Mouse (Mus musculus): Measurements from ENCODE around the gene Cuedc1. TPM values are rescaled to one million over a fixed set of nuclear protein-coding genes. Genes with fewer than 3 reads are reported as not detected.
"Not testable (repeated sequence)": the region's sequence is repeated elsewhere in the genome, so short reads cannot be mapped to it uniquely, and the experiment has no call there.

The Cuedc1 gene
- total RNA-seq, 2 experiments from 2014 or later, result 32.0 to 32.1 TPM

DNA sequence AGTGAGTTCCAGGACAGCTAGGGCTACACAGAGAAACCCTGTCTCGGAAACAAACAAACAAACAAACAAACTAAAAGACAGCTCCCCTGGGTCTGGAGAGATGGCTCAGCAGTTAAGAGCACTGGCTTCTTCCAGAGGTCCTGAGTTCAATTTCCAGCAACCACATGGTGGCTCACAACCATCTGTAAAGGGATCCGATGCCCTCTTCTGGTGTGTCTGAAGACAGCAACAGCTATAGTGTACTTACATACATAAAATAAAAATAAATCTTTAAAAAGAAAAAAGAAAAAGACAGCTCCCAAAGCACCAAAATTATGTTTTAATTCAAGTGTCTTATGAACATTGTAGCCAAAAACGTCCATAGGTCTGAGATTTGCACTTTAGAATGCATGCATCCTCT is 97.8 kb downstream of the Cuedc1 start:
- not testable (repeated sequence) for DNase-seq (ENCODE audit: low spot score in 2 of 2)

DNA sequence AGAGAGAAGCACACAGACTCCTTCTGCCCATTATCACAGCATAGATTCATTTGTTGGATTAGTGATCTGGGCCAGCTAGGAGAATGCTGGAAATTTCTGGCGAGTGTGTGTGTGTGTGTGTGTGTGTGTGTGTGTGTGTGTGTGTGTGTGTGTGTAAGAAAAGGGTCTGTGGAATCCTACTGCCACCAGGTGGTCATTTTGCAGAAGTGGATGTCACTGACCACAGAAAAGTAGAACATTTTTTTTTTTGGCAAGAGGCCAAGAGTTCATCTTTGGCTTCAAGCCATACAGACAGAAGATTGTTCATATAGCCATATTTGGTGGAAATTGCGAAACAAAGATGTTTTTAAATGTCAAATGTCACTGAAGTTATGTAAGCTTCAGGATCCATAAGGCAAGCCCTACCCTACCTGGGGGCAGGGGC is 99.3 kb downstream of the Cuedc1 start:
- DNase-seq (ENCODE audit: low spot score in 2 of 2), result peak; percentile 55 to 73

- DNase-seq (ENCODE audit: low spot score in 2 of 2), result no peak
Observed at GRCm38 (mm10) chr11:88198223-88198622, 100.4 kb downstream of the Cuedc1 start.

DNA sequence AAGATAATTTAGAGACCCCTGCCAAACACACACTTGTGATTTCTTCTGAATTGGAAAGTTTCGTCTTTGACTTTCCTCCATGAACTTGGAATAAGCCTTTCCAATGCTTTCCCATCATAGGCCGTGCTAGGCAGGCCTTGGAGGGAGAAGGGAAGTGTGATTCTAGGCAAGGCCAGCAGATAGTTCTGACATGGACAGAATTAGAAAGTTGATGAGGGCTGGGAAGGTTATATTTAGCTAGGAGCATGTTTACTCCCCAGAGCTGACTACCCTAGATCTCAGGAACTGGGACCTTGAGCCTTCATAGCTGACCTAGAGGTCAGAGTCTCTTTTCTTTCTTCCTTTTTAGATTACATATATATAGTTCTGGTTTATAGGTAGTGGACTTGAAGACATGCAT is 103.3 kb downstream of the Cuedc1 start:
- no peak for DNase-seq (ENCODE audit: low spot score in 2 of 2)

GRCm38 (mm10) chr11:88202077-88202476 is 104.2 kb downstream of the Cuedc1 start:
- DNase-seq (ENCODE audit: low spot score in 2 of 2), result no peak

DNA sequence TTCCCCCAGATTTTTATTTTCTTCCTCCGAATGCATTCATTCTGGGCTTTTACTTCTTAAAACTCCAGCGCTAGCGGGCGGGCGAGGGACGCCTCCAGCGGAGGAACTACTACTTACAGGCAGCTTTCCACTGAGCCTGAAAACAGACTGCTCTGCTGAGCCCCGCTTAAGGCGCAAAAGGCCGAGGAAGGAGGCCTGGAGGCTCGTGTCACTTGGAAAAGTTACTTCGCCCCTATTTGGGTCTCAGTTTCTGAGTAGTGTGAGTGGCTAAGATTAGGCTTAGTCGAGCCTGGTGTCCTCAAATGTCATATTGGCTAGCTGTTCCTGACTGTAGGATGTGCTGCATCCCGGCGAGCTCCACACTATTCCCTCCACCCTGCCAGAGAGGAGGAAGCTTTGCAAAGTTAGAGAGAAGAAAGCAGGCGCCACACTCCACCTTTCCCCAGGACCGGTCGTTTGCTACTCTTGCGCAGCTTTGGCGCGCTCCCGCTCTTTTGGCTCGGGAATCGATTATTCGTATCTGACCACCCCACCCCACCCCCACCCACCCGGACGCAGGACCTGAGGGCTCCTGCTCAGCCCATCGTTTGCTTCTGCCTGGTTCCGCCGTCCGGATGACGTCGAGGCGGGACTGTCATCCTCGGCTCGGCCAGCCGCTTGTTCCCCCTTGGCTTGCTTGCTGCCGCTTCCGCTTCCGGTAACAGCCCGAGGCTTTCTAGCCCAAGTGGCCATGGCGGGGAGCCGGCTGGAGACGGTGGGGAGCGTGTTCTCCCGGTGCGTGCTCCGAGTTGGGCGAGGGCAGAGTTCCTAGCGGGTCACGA is 106.1 kb downstream of the Cuedc1 start, which contains the start of gene Mrps23:
Gene Mrps23 (plus strand): TSS at position 677 of the 821 bp plus-strand sequence.
- DNase-seq (ENCODE audit: low spot score in 2 of 2), result peak; percentile 88 to 93

DNA sequence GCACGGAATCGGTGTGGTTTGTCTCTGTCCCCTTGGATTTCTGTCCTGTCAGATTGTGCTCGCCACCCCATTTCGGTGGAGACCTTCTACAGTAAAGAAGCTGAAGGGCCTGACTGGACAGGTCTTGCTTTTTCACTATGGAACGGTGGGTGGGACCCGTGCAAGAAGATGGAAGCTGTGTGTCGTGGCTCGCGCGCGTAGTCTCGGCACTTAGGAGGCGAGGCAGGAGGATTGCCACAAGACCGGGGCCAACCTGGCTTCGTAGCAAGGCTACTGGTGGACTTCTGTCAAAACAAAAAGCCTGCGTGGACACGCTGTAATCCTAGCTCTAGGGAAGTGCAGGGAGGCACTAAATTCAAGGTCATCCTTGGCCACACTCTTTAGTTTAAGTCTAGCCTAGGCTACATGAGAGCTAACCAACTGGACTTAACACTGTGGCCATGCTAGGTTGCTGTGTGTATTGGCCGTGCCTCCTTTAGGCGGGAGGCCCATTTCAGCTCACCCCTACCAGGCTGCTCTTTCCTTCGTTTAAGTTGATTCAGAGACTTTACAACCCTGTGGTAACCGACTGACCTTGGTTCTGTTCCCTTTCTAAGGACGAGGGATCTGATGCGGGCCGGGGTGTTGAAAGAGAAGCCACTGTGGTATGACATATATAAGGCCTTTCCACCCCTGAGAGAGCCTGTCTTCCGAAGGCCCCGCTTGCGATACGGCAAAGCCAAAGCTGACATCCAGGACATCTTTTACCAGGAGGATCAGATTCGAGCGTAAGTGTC is 106.9 kb downstream of the Cuedc1 start:
- no peak for DNase-seq (ENCODE audit: low spot score in 2 of 2)

DNA sequence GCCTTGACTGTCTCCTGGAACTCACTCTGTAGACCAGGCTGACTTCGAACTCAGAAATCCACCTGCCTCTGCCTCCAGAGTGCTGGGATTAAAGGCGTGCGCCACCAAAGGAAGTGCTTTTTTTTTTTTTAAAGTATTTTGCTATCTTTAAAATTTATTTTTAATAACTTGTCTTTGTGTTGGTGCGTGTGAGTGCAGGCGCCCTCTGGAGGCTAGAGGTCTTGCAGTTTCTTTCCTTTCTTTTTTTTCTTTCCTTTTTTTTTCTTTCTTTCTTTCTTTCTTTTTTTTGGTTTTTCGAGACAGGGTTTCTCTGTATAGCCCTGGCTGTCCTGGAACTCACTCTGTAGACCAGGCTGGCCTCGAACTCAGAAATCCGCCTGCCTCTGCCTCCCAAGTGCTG is 108.7 kb downstream of the Cuedc1 start:
- not testable (repeated sequence) for DNase-seq (ENCODE audit: low spot score in 2 of 2)

DNA sequence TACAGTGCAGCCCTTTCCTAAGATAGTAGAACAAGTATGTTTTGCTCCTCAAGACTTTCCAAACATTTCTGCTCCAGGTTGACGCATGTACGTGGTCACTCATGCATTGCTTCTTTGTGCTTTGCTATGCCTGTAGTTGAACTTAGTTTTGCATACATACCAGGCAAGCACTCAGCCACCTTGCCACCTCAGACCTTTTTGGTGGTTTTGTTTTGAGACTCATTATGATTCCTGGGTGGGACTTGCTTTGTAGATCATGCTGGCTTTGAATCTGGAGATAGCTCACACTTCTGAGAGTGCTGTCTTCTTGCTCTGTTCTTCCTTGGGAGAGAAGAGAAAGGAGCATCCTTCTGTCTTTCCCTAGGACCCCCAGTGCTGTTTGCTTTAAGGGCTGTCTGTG is 109.8 kb downstream of the Cuedc1 start:
- no peak for DNase-seq (ENCODE audit: low spot score in 2 of 2)

- no peak for DNase-seq (ENCODE audit: low spot score in 2 of 2)
Observed at GRCm38 (mm10) chr11:88211824-88212582, 114.1 kb downstream of the Cuedc1 start.

- no peak for DNase-seq (ENCODE audit: low spot score in 2 of 2)
Observed at GRCm38 (mm10) chr11:88213757-88214156, 115.9 kb downstream of the Cuedc1 start.

DNA sequence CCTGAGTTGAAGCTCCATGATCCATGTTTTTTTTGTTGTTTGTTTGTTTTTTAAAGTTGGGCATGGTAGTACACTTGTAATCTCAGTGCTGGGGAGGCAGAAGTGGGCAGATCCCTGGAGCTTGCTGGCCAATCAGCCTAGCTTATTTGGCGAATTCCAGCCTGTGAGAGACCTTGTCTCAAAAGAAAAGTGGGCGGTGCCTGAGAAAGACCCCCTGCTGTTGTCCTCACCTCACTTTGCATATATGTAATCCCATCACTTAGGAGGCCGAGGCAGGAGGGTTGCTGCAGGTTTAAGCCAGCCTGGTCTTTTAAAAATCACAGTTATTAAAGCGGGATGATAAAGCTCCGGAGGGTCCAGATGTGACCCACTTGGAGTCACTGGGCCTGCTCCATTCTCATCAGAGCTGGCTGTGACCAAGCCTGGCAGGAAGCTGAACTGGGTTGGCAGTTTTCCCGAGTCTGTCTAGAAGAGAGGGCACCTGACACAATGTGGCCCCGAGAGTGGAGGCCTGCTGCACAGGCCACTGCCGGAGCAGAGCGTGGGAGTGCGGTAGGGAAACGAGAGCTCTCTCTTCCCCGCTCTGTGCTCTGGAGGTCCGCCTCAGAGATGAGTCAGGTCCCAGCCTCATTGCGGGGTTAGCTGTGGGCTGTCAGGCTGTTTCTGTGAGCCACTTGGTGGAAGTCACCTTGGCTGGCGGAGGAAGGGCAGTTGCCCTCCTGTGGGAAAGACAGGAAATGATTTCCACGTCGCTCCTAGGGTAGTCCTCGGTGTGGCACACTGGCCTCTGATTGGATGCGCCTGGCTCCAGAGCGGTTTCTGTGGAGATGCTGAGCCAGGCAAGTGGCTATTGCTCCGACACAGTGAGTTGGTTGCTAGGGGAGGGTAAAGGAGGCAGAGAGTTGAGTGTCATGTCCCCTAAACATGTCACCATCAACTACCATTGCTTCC is 117.3 kb downstream of the Cuedc1 start:
- peak; percentile 39 to 55 for DNase-seq (ENCODE audit: low spot score in 2 of 2)

- peak; percentile 69 to 73 for DNase-seq (ENCODE audit: low spot score in 2 of 2)
Observed at GRCm38 (mm10) chr11:88216231-88216685, 118.4 kb downstream of the Cuedc1 start.

DNA sequence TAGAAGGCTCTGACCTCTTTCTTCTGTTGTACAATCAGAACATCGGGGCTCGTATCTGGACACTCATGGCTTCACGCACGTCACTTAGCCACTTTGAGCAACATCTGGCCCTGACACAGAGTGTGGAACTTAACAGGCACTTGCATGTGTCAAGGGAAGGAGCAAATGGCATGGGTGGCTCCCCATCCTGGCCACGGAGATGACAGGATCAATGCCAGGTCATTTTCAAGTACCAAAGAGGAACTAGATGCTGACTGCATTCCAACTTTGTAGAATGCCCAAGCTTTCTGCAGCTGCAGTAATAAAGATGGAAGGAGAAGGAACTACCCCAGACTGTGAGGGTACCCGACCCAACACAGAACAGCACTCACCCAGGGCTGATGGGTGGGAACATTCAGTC is 120.3 kb downstream of the Cuedc1 start:
- DNase-seq (ENCODE audit: low spot score in 2 of 2), result no peak

DNA sequence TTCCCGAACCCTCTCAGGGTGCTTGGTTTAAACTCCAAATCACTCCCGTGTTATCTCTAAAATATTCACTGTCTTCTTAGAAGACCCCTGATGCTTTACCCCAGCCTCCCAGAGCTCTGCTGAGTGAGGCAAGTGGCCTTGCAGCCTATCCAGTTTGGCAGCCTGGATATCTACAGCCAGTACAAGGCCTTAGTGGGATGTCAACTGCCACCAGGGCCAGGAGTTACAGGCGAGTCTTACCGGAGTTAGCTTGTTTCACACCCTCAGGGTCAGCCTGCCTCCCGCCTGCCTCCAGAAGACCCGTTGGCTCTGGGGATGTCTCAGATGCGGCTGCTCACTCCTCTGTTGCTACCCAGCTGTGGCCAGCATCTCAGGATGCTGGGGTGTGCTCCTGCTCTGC is 120.7 kb downstream of the Cuedc1 start:
- no peak for DNase-seq (ENCODE audit: low spot score in 2 of 2)

- DNase-seq (ENCODE audit: low spot score in 2 of 2), result no peak
Observed at GRCm38 (mm10) chr11:88221929-88222475, 124.1 kb downstream of the Cuedc1 start.

DNA sequence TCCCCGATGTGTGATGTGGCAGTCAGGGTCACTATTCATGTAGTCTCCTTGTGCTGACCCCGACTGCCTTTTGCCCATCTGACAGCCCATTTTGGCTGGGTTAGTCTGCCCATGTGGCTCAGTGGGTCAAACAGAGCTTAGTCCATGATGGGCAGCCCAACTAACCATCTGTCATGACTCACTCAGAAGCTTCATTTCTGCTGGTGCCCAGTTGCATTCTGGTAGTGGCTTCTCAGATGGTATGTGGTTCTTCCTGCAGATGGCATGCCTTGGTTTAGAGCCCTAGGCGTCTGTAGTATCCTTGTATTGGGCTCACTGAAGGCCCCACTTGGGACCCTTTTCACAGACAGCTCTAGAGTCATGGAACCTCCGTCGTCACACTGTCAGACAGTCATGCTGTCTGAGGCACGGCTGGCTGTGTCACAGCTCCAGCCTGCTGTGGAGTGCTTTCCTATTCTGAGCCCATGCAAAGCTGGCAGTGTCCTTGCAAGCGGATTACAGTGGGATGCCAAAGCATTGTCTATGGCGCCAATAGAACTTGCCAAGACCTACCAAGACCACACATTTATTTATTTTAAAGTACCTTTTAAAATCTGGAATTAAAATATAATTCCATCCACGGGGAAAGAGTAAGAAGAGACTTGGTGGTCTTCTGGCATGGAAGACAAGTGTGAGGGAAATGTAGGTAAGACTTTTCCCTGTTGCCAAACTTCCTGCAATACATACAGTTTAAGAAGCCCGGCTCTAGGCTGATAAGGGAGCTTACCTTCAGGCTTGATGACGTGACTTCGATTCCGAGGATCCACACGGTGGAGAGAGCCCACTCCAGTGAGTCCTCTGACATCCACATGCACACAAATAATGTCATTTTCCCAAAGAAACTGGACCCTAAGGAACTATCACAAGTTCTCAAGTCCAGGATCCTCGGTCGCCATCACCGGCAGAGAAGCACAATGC is 129.4 kb downstream of the Cuedc1 start:
- DNase-seq (ENCODE audit: low spot score in 2 of 2), result peak in 1 of 2 experiments; percentile 12

DNA sequence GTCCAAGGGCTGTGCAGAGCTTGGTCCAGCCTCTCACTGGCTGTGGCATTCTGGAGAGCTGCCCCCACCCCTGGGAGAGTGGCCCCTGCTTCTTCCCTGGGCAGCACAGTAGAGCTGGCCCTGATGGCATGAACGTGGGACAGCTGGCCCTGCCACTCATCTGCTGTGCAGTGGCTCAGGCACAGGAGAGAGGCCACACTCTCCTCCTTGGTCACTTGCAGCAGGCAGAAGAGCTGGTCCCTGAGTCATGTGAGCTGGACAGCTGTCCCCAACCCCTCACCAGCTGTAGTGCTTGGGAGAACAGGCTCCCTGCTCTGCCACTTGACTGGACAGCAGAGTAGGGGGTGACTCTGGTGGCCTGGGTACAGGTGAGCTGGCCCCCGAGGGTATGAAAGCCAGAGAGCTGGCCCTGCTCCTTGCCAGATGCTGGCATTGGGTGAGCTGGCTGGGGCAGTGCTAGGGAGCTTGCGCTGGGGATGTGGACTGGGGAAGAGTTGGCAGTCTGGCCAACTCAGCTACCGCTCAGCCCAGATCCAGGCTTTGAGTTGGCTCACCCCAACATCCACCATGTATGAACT is 133.4 kb downstream of the Cuedc1 start:
- no peak for DNase-seq (ENCODE audit: low spot score in 2 of 2)

Data from layer of hippocampus, postnatal 14 days (tissue).